Mouse (Mus musculus) left cerebral cortex, adult 9 months (tissue): ENCODE results near the gene Polr3c.
"Not testable (repeated sequence)": the region's sequence is repeated elsewhere in the genome, so short reads cannot be mapped to it uniquely, and the experiment has no call there.

Experiments used
- DNase-seq, 2 experiments: peaks; one replicate each; pipeline ENCODE4 v3.0.0; 2022; ENCODE audit warnings: low spot score in 2 of 2

Polr3c gene

DNA sequence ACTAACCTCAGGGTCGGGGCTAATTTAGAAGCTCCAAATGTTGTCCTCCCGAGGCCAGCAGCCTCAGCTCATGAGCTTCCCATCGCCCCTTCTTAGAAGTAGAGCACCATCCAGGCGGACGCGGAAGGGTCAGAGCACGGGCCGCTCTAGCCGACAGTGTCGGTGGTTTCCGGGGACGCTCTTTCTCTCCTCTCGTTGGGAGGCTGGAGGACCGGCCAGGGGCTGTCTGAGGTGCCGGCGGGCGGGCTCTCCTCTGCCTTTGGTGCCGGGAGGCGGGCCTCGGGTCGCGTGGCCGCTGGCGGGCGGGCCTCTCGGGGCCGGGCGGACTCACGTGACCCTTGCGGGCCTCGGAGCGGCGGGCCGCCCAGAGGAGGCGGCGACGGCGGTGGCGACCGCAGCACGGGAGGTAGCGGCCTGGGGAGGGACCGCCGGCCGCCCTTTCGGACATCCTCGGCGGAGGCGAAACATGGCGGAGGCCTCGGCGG, at the start of gene Polr3c, which contains the start of gene Rnf115:
Gene Polr3c (minus strand): TSS at position 286 of the 485 bp plus-strand sequence.
Gene Rnf115 (plus strand): TSS at position 322 of the 485 bp plus-strand sequence.
- DNase-seq: peak; percentile 84 to 95

GRCm38 (mm10) chr3:96777120-96777519, 49.7 kb upstream of the Polr3c start:
- DNase-seq: no peak

DNA sequence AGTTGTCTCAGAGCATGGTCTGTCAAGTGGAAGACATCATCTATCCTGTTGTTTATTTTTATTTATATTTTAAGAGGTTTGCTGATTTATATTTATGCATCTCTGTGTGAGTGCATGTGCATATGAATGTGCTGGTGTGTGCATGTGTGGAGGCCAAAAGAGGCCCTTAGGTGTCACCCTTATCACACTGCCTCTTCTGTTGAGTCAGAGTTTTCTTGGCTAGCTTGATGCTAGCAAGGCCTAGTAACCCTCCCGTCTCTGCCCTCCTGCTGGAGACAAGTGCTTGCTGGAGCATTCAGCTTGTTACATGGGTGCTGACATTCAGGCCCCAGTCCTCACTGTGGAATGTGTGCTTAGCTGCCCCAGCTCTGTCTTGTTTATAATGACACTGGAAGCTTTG, 45.5 kb upstream of the Polr3c start:
- no peak for DNase-seq

GRCm38 (mm10) chr3:96769971-96770370, 42.5 kb upstream of the Polr3c start:
- no peak for DNase-seq

DNA sequence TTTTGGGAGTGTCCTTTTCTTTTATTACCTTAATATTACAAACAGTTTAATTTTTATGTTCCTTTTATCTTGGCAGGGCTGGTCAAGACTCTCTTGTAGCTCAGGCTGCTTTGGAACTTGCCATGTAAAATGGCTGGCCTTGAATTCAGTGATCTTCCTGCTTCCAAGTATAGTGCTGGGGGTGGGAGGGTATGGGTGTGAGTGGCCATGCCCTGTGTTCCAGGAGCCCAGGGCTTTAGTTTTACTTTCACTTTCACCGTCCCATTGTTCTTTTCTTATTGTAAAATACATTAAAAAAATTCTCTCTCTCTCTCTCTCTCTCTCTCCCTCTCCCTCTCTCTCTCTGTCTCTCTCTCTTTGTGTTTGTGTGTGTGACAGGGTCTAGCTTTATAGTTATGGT, 37.1 kb upstream of the Polr3c start:
- DNase-seq: no peak

- peak in 1 of 2 experiments; percentile 28 for DNase-seq
Observed at GRCm38 (mm10) chr3:96759695-96760094, 32.3 kb upstream of the Polr3c start.

DNA sequence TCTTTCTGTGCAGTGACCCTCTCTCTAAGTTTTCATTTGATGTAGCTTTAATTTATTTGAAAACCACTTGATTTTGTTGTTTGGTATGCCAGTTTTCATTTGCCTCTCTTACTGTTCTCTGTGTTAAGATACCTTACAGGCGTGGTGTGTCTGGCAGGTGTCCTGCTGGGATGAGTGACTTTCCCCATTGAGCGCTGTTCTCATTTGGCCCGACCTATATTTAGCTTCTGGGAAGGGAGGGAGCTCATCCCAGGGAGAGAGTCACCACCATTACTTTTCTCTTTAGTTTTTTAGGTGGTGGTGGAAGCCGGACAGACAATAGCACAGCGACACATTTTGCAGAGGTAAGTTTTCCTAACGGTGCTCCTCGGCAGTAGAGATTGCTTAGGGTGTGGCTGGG, 30.3 kb upstream of the Polr3c start:
- DNase-seq: no peak

GRCm38 (mm10) chr3:96755935-96756334, 28.5 kb upstream of the Polr3c start:
- no peak for DNase-seq

DNA sequence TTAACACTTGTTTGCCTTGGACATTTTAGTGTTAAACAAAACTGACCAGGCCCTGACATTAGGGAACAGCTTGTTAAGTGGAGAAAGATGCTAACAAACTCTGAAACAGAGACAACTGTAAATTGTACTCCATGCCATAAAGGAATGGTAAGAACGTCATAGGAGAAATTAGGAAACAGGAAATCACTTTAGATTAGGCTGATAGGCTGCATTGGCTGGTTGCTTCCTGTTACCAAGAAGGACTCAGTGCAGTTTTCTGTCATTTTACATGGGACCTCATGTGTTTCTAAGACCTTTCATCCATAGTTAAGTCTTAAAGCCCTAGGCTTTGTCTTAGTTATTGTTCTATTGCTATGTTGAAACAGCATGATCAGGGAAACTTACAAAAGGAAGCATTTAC, 19.4 kb upstream of the Polr3c start:
- no peak for DNase-seq

GRCm38 (mm10) chr3:96744348-96744747, 16.9 kb upstream of the Polr3c start:
- DNase-seq: no peak

GRCm38 (mm10) chr3:96740279-96740678, 12.9 kb upstream of the Polr3c start:
- not testable (repeated sequence) for DNase-seq

- DNase-seq: no peak
Observed at GRCm38 (mm10) chr3:96737995-96738394, 10.6 kb upstream of the Polr3c start.

GRCm38 (mm10) chr3:96737013-96737740, 9.7 kb upstream of the Polr3c start:
- DNase-seq: no peak

DNA sequence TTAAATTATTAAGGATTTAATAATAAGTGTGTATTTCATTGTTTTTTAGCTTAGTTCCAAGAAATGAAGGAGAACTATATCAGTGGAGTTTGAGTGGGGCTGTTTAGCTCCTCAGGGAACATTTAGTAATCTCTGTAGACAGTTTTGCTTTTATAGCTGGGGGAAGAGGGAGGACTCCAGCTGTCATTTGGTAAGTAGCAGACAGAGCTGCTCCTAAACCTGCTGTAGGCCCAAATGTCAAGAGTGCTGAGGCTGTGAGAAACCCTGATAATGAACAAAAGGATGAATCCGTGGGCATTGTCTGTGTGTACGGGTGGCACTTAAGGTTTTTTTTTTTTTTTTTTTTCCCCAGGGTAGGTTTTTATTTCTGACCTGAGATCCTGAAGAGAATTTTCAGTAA, 7.8 kb upstream of the Polr3c start:
- no peak for DNase-seq

GRCm38 (mm10) chr3:96733984-96734383, 6.6 kb upstream of the Polr3c start:
- DNase-seq: no peak

DNA sequence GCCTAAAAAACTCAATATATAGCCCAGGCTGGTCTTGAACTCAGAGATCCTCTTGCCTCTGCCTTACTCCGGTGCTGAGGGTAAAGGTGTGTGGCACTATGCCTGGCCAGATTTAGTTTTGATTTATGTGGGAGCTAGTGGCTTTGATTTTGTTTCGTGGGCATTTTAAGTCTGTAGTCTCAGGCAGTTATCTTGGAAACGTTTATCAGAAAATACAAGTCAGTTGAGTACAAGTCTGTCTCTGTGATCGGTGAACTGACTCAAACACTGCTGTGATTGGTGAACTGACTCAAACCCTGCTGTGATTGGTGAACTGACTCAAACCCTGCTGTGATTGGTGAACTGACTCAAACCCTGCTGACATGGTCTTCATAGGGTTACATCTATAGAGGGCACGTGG, 3.4 kb upstream of the Polr3c start:
- DNase-seq: no peak

- no peak for DNase-seq
Observed at GRCm38 (mm10) chr3:96729403-96729784, 2.0 kb upstream of the Polr3c start.

DNA sequence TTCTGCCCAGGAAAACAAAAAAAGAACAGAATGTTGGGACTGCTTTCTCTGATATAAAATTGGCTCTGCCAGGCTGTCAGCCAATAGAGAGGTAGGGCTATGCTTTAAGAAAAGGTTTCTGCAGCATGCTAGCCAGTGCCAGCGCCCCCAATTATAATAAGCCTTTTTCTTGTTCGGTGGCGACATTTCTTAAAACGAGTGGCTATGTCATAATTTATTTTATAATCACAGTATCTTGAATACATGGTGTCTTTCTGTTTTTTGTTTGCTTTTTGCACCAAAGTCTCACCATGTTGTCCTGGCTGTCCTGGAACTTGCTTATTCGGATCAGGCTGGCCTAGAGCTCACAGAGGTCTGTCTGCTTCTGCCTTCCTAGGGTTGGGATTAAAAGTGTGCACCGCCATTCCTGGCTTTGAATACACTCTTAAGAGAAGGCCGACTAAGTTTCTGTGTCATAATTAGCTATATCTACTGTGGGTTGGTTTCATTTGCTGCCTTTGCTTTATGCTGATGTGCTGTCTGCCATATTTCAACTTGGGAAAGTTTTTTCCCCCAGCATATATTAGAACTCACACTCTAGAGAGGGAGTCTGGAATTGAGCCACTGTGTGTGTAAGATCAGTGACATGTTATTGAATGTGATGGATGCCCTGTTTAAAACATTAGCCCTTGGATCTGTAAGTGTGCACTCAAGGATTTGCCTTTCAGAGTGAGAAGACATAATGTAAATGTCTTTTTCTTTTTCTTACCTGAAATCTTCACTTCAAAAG, 1.4 kb upstream of the Polr3c start:
- DNase-seq: peak in 1 of 2 experiments; percentile 27

GRCm38 (mm10) chr3:96727828-96728633, 603 bp upstream of the Polr3c start:
- DNase-seq: peak in 1 of 2 experiments; percentile 32

GRCm38 (mm10) chr3:96719173-96719572, 8.3 kb downstream of the Polr3c start:
- peak in 1 of 2 experiments; percentile 56 for DNase-seq

DNA sequence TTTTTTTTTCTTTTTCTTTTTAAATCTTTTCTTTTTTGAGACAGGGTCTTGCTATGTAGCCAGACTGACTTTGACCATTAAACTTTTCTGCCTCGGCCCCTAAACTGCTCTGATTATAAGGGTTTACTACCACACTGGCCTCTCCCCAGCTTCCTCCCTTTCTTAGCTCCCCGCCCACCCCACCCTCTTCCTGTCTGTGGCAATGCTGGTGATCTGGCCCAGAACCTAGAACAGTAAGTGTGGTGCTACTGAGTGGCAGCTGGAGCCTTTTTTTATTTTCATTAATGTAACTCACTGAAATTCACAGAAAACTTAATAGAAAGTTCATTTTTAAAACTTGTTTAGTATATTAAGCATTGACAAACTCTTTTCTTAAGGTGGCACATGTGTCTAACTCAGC, 11.6 kb downstream of the Polr3c start:
- DNase-seq: no peak

DNA sequence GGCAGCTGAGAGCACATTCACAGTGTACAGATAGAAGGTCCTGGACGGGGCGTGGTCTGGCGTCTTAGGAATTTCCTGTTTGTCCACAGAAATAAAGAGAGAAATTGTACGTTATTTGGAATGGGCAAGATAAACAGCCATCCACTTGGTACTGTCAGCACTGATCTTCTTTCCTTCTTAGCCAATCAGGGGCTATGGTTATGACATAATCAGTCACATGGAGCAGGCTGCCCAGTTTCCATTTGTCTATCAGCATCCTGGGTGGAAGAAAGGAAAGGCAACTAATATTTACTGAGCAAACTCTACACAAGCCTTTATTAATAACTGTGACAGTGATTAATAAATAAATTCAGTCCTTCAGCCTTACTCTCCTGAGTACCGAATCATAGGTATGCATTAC, 13.1 kb downstream of the Polr3c start:
- DNase-seq: no peak
